Mouse (Mus musculus): Measurements from ENCODE around the gene Carmil1. TPM values are rescaled to one million over a fixed set of nuclear protein-coding genes. Genes with fewer than 3 reads are reported as not detected.

Carmil1 gene
- total and polyA plus RNA-seq, 2 experiments: 2.9 to 7.7 TPM

DNA sequence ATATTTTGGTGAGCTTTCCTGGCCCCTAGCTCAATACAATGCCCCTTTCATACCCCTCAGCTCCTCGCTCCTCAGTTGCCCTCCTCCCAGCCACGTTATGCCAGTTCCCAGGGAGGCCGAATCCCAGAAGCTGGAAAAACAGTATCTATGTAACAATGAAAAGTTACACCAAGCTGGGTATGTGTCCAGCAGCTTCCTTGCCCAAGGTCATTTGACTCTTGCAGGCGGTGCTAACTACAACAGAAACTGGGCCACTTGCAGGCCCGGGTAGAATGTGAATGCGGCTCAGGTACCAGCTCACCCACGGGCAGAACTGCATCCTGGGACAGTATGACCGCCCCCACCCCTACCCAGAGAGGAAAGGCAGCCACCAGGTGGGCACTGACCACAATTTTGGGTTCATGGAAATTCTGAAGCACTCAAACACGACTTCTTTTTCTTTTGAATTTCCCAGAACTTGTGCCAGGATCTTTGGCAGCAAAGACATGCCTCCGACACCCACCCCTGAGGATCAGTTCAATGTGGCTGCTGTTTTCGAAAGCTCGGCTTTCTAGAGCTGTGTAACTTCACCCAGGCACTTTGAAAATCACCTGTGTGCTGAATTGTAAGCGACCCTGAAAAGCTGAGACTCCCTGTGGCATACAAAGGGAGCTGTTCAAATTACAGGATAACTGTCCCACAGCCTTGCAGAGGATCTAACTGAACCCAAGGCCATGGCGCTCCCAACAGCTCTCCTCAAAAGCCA lies 12.1 kb downstream of the Carmil1 start:
- Histone ChIP-seq H3K27me3 (ENCODE audit: control insufficient read depth, insufficient read depth, low read length) (no peaks in the 10 kb centered on the region), H3K9ac (ENCODE audit: low read depth, low read length) (no peak overlapping the region), H3K79me2 (ENCODE audit: control insufficient read depth, insufficient read depth, low read length) (peaks cover 5% of the 10 kb centered on the region; the same call in 1 of the 2 replicates), H3K4me1 (ENCODE audit: control insufficient read depth, insufficient read depth, low read length) (no peaks in the 10 kb centered on the region; the same call in none of the 2 replicates), H3K36me3 (ENCODE audit: control insufficient read depth, insufficient read depth, low read length) (peaks cover 20% of the 10 kb centered on the region), H3K27ac (replicated peaks; ENCODE audit: insufficient read depth, low read depth, low read length) (no peak overlapping the region), H3K4me3 (ENCODE audit: insufficient read depth, low read depth, low read length) (no peak overlapping the region)
- DNase-seq (ENCODE audit: extremely low read depth, low read depth, low spot score): no peak
- WGBS: 71% methylated on average over 14 of the region's 14 CpGs
- no peak for TF ChIP-seq POLR2A (IDR thresholded peaks at IDR 0.05; ENCODE audit: extremely low read depth, insufficient read depth, low read length)

DNA sequence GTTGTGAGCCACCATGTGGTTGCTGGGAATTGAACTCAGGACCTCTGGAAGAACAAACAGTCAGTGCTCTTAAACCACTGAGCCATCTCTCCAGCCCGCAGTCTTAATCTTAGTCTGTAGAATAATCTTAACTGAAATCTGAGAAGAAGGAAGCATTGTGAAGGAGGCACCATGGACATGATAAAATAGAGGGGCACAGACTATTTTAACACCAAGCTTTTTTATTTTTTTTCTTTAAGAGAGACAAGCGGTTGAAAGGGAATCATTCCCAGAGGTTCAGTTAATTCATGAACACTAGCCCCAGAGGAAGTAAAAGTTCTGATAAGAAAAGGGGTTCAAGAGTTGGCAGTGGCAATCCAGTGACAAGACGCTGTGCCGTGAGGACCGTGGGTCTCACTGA lies 15.8 kb downstream of the Carmil1 start:
- H3K27me3 ChIP-seq (ENCODE audit: control insufficient read depth, insufficient read depth, low read length): no peaks in the 10 kb centered on the region
- peaks cover 9% of the 10 kb centered on the region; the same call in 1 of the 2 replicates for H3K36me3 ChIP-seq (ENCODE audit: control insufficient read depth, insufficient read depth, low read length)
- H3K27ac ChIP-seq (replicated peaks; ENCODE audit: insufficient read depth, low read depth, low read length): no peak overlapping the region
- H3K4me3 ChIP-seq (ENCODE audit: insufficient read depth, low read depth, low read length): no peak overlapping the region
- 92% methylated on average over 5 of the region's 5 CpGs for WGBS
- no peak overlapping the region for H3K9ac ChIP-seq (ENCODE audit: low read depth, low read length)
- H3K4me1 ChIP-seq (ENCODE audit: control insufficient read depth, insufficient read depth, low read length): peaks cover 2% of the 10 kb centered on the region
- H3K79me2 ChIP-seq (ENCODE audit: control insufficient read depth, insufficient read depth, low read length): peaks cover 3% of the 10 kb centered on the region; the same call in 1 of the 2 replicates
- TF ChIP-seq CTCF (IDR thresholded peaks at IDR 0.05; ENCODE audit: low read depth, low read length) (no peak), POLR2A (IDR thresholded peaks at IDR 0.05; ENCODE audit: extremely low read depth, insufficient read depth, low read length) (no peak)
- DNase-seq (ENCODE audit: extremely low read depth, low read depth, low spot score): no peak

DNA sequence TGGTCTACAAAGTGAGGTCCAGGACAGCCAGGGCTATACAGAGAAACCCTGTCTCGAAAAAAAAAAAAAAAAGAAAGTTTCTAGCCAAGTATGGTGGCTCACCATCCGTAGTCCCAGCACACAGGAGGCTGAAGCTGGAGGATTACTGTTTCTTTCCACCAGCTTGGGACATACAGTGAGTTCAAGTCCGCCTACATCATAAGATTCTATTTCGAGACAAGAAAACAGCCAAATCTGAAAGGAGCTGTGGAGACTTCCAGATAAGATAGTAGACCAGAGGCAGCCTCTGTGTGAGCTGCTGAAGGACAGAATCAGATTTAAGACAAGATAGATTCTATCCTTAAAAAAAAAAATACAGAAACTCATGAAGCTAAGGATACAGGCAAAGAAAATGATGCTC lies 17.0 kb downstream of the Carmil1 start:
- TF ChIP-seq CTCF (IDR thresholded peaks at IDR 0.05; ENCODE audit: low read depth, low read length): no peak
- TF ChIP-seq POLR2A (IDR thresholded peaks at IDR 0.05; ENCODE audit: extremely low read depth, insufficient read depth, low read length): no peak

GRCm38 (mm10) chr13:24260751-24261591 lies 19.6 kb downstream of the Carmil1 start:
- no peak overlapping the region for H3K27ac ChIP-seq (replicated peaks; ENCODE audit: insufficient read depth, low read depth, low read length)
- H3K4me1 ChIP-seq (ENCODE audit: control insufficient read depth, insufficient read depth, low read length): peaks cover 2% of the 10 kb centered on the region; the same call in 1 of the 2 replicates
- H3K79me2 ChIP-seq (ENCODE audit: control insufficient read depth, insufficient read depth, low read length): no peaks in the 10 kb centered on the region; the same call in 1 of the 2 replicates
- peak; percentile 37 for DNase-seq (ENCODE audit: extremely low read depth, low read depth, low spot score)
- WGBS: 55% methylated on average over 10 of the region's 10 CpGs
- H3K9ac ChIP-seq (ENCODE audit: low read depth, low read length): no peak overlapping the region
- 0 out of 2 replicates have a peak, but pooled peaks cover 6% of the 10 kb centered on the region for H3K36me3 ChIP-seq (ENCODE audit: control insufficient read depth, insufficient read depth, low read length)
- H3K4me3 ChIP-seq (ENCODE audit: insufficient read depth, low read depth, low read length): no peak overlapping the region
- TF ChIP-seq CTCF (IDR thresholded peaks at IDR 0.05; ENCODE audit: low read depth, low read length) (no peak), POLR2A (IDR thresholded peaks at IDR 0.05; ENCODE audit: extremely low read depth, insufficient read depth, low read length) (no peak)
- H3K27me3 ChIP-seq (ENCODE audit: control insufficient read depth, insufficient read depth, low read length): no peaks in the 10 kb centered on the region

More for the DNA sequence above, 17.0 kb downstream of the Carmil1 start:
- Histone ChIP-seq H3K27me3 (ENCODE audit: control insufficient read depth, insufficient read depth, low read length) (no peaks in the 10 kb centered on the region), H3K27ac (replicated peaks; ENCODE audit: insufficient read depth, low read depth, low read length) (no peak overlapping the region), H3K9ac (ENCODE audit: low read depth, low read length) (no peak overlapping the region), H3K4me3 (ENCODE audit: insufficient read depth, low read depth, low read length) (no peak overlapping the region), H3K79me2 (ENCODE audit: control insufficient read depth, insufficient read depth, low read length) (no peaks in the 10 kb centered on the region), H3K4me1 (ENCODE audit: control insufficient read depth, insufficient read depth, low read length) (peaks cover 2% of the 10 kb centered on the region; the same call in 1 of the 2 replicates), H3K36me3 (ENCODE audit: control insufficient read depth, insufficient read depth, low read length) (0 out of 2 replicates have a peak, but pooled peaks cover 6% of the 10 kb centered on the region)
- WGBS: 90% methylated on average over 4 of the region's 4 CpGs
- DNase-seq (ENCODE audit: extremely low read depth, low read depth, low spot score): no peak

- WGBS: 90% methylated on average over 6 of the region's 6 CpGs
- TF ChIP-seq POLR2A (IDR thresholded peaks at IDR 0.05; ENCODE audit: extremely low read depth, insufficient read depth, low read length) (no peak), CTCF (IDR thresholded peaks at IDR 0.05; ENCODE audit: low read depth, low read length) (no peak)
- H3K4me3 ChIP-seq (ENCODE audit: insufficient read depth, low read depth, low read length): no peak overlapping the region
- H3K27ac ChIP-seq (replicated peaks; ENCODE audit: insufficient read depth, low read depth, low read length): no peak overlapping the region
- no peaks in the 10 kb centered on the region for H3K36me3 ChIP-seq (ENCODE audit: control insufficient read depth, insufficient read depth, low read length)
- no peaks in the 10 kb centered on the region for H3K27me3 ChIP-seq (ENCODE audit: control insufficient read depth, insufficient read depth, low read length)
- peaks cover 2% of the 10 kb centered on the region; the same call in 1 of the 2 replicates for H3K4me1 ChIP-seq (ENCODE audit: control insufficient read depth, insufficient read depth, low read length)
- DNase-seq (ENCODE audit: extremely low read depth, low read depth, low spot score): no peak
- H3K79me2 ChIP-seq (ENCODE audit: control insufficient read depth, insufficient read depth, low read length): no peaks in the 10 kb centered on the region; the same call in 1 of the 2 replicates
- no peak overlapping the region for H3K9ac ChIP-seq (ENCODE audit: low read depth, low read length)
These were observed 22.8 kb downstream of the Carmil1 start for GRCm38 (mm10) chr13:24257809-24258208.

All from liver, adult 2 months (tissue).